Mouse (Mus musculus) lung, embryonic 15.5 days (tissue): ENCODE measurements around the gene Gm21985. TPM values are rescaled to one million over a fixed set of nuclear protein-coding genes. Genes with fewer than 3 reads are reported as not detected.

Source experiments
- ATAC-seq: fragments of 200-750 bp; cut with Nextera tagmentation; 2 replicates; pipeline ENCODE4 v1.8.0; 2017; ENCODE audit warnings: moderate number of reproducible peaks, borderline replicate concordance; ENCODE audit not compliant: low FRiP score, low TSS enrichment; ENCODE audit errors: extremely low read depth
- H3K27ac ChIP-seq: fragments of 300-500 bp; sonication (generic); 2 replicates; pipeline ENCODE4 v1.5.1; 2015; ENCODE audit warnings: moderate library complexity, mild to moderate bottlenecking, inconsistent platforms
- H3K27me3 ChIP-seq: fragments of 300-500 bp; sonication (generic); 2 replicates; pipeline ENCODE4 v1.6.1; 2015; ENCODE audit warnings: inconsistent platforms
- H3K36me3 ChIP-seq: fragments of 300-500 bp; sonication (generic); 2 replicates; pipeline ENCODE4 v1.6.1; 2015; ENCODE audit warnings: inconsistent platforms
- H3K4me1 ChIP-seq: fragments of 300-500 bp; sonication (generic); 2 replicates; pipeline ENCODE4 v1.6.1; 2015; ENCODE audit warnings: inconsistent platforms
- H3K4me2 ChIP-seq: fragments of 300-500 bp; sonication (generic); 2 replicates; pipeline ENCODE4 v1.6.1; 2015; ENCODE audit warnings: inconsistent platforms, mild to moderate bottlenecking, moderate library complexity
- H3K4me3 ChIP-seq: fragments of 300-500 bp; sonication (generic); 2 replicates; pipeline ENCODE4 v1.5.1; 2015; ENCODE audit warnings: mild to moderate bottlenecking, inconsistent platforms
- H3K9ac ChIP-seq: fragments of 300-500 bp; sonication (generic); 2 replicates; pipeline ENCODE4 v1.6.1; 2015; ENCODE audit warnings: inconsistent platforms
- H3K9me3 ChIP-seq: fragments of 300-500 bp; sonication (generic); 2 replicates; pipeline ENCODE4 v1.6.1; 2016; ENCODE audit warnings: inconsistent platforms
- WGBS: fragments of 180-500 bp; shearing (Covaris S2); methylation state at CpG from one replicate; pipeline ENCODE4 v1.1.7; 2015; 5-methylcytosine and 5-hydroxymethylcytosine counted together
- polyA plus RNA-seq: library from polyadenylated mRNA; unstranded; fragments of >200 nt; fragmentation: Nextera tagmentation; extraction: Ambion mirVana; gene quantifications from 2 replicates; pipeline ENCODE4 v1.2.1, GENCODE M21; 2015

Gm21985 gene
- polyA plus RNA-seq, 1 experiment from 2014 or later, result not detected

- Histone ChIP-seq H3K9ac (no peak overlapping the region), H3K36me3 (no peaks in the 10 kb centered on the region), H3K27me3 (no peaks in the 10 kb centered on the region), H3K27ac (no peak overlapping the region), H3K4me1 (no peaks in the 10 kb centered on the region), H3K4me3 (no peak overlapping the region), H3K4me2 (no peak overlapping the region), H3K9me3 (no peaks in the 10 kb centered on the region)
- ATAC-seq, result no peak
- WGBS, result 77% methylated on average over 3 of the region's 3 CpGs
These were observed 30.1 kb downstream of the Gm21985 start for GRCm38 (mm10) chr2:112296211-112296610.

DNA sequence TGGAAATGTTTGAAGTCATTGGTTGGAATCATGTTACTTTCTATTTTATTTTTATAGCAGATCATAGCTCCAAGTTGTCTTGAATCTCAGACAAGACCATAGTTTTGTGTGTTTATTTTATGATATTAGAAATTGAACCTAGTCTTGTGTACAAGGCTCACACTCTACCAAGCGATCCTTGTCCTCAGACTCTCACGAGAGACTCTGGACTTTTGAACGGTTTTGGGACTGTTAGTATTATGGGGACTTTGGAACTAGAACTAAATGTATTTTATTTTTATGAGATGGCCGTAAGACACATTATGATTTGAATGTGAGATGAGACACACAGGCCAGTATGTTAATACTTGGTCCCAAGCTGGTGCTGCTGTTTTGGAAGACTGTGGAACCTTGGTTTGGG, 32.1 kb downstream of the Gm21985 start:
- 85% methylated on average over 4 of the region's 4 CpGs for WGBS
- no peak for ATAC-seq
- no peaks in the 10 kb centered on the region for H3K36me3 ChIP-seq
- no peak overlapping the region for H3K9ac ChIP-seq
- no peaks in the 10 kb centered on the region for H3K27me3 ChIP-seq
- no peak overlapping the region for H3K27ac ChIP-seq
- H3K4me1 ChIP-seq, result no peaks in the 10 kb centered on the region
- no peaks in the 10 kb centered on the region for H3K9me3 ChIP-seq
- H3K4me3 ChIP-seq, result no peak overlapping the region
- no peak overlapping the region for H3K4me2 ChIP-seq

DNA sequence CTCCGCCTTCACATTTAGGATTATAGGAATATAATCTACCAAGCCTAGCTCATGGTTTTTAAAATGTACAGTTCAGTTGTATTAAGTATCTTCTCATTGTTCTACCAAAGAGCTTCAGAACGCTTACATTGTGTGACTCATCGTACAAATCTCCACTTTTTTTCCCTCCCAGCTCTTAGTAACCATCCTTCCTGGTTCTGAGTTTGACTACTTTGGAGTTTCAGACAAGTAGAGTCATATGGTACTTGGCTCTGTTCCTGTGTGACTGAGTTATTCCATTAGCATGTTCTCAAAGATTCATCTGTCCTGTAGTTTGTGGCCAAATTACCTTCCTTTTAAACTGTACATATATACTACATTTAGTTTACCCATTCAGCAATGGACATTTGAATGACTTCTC, 42.6 kb downstream of the Gm21985 start:
- Histone ChIP-seq H3K4me3 (no peak overlapping the region), H3K36me3 (no peaks in the 10 kb centered on the region), H3K9ac (no peak overlapping the region), H3K27me3 (no peaks in the 10 kb centered on the region), H3K4me1 (0 out of 2 replicates have a peak, but pooled peaks cover 6% of the 10 kb centered on the region), H3K9me3 (no peaks in the 10 kb centered on the region), H3K27ac (no peak overlapping the region), H3K4me2 (no peak overlapping the region)
- WGBS, result 79% methylated on average over 3 of the region's 3 CpGs
- no peak for ATAC-seq

- Histone ChIP-seq H3K36me3 (no peaks in the 10 kb centered on the region), H3K4me3 (no peak overlapping the region), H3K9ac (no peak overlapping the region), H3K4me2 (no peak overlapping the region), H3K4me1 (0 out of 2 replicates have a peak, but pooled peaks cover 6% of the 10 kb centered on the region), H3K9me3 (no peaks in the 10 kb centered on the region), H3K27me3 (no peaks in the 10 kb centered on the region), H3K27ac (no peak overlapping the region)
- 42% methylated on average over 10 of the region's 10 CpGs for WGBS
- no peak for ATAC-seq
These were observed 43.1 kb downstream of the Gm21985 start for GRCm38 (mm10) chr2:112309161-112309600.

DNA sequence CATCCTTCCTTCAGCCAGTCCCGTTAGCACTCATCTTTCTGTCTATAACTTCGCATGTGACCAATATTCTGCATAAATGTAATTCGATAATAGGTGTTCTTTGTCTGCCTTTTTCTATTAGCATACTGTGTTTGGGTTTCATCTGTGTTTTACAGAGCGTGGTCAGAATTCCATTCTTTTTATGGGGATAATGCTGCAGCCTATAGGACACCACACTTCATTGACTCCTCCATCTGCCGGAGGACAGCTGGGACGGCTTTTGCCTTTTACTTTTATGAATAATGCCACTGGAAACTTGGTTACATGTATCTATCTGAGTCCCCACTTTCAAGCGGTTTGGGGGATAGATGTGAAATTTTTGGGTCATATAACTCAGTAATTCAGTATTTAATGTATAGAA, 49.5 kb downstream of the Gm21985 start:
- WGBS, result 86% methylated on average over 7 of the region's 7 CpGs
- ATAC-seq, result no peak
- no peak overlapping the region for H3K4me2 ChIP-seq
- no peak overlapping the region for H3K27ac ChIP-seq
- no peaks in the 10 kb centered on the region for H3K27me3 ChIP-seq
- H3K4me3 ChIP-seq, result no peak overlapping the region
- H3K9ac ChIP-seq, result no peak overlapping the region
- no peaks in the 10 kb centered on the region for H3K4me1 ChIP-seq
- no peaks in the 10 kb centered on the region for H3K9me3 ChIP-seq
- H3K36me3 ChIP-seq, result no peaks in the 10 kb centered on the region

DNA sequence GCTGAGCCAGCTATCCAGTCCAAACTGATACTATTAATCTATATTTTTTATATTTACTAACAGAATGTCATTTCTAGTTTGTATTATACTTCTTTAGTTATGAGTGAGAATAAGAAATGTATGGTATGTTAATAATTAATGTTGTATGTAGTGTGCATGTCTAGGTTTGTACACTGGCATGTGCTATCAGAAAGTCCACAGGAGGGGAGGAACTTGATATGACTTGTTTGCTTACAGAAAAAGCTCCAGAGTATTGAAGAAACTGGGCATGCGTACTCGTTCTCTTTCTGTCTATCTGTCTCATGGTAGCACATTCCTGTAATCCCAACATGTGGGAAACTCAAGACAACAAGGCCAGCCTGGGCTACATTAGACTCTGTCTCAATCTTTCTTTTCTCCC, 52.1 kb downstream of the Gm21985 start:
- H3K9ac ChIP-seq, result no peak overlapping the region
- no peak overlapping the region for H3K27ac ChIP-seq
- ATAC-seq, result no peak
- H3K4me2 ChIP-seq, result no peak overlapping the region
- 82% methylated on average over 2 of the region's 2 CpGs for WGBS
- H3K27me3 ChIP-seq, result no peaks in the 10 kb centered on the region
- no peaks in the 10 kb centered on the region for H3K4me1 ChIP-seq
- H3K36me3 ChIP-seq, result no peaks in the 10 kb centered on the region
- no peaks in the 10 kb centered on the region for H3K9me3 ChIP-seq
- H3K4me3 ChIP-seq, result no peak overlapping the region

DNA sequence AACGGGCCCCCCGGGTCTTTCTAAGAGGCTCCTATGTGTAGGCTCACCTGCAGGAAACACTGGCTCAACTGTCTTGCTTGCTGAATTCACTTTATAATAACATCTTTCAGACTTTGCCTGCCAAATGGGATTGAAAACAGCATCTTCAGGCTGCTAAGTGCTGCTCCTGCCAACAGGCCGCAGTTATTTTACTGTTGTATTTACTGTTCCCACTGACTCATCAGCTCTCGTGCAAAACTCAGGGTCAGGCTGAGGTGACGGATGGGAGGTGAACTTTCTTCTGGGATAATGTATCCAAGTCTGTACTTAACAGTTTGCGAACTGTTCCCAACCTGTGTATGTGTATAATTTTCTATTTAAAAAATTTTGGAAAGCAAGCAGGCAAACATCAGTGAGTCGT, 52.8 kb downstream of the Gm21985 start:
- ATAC-seq, result no peak

DNA sequence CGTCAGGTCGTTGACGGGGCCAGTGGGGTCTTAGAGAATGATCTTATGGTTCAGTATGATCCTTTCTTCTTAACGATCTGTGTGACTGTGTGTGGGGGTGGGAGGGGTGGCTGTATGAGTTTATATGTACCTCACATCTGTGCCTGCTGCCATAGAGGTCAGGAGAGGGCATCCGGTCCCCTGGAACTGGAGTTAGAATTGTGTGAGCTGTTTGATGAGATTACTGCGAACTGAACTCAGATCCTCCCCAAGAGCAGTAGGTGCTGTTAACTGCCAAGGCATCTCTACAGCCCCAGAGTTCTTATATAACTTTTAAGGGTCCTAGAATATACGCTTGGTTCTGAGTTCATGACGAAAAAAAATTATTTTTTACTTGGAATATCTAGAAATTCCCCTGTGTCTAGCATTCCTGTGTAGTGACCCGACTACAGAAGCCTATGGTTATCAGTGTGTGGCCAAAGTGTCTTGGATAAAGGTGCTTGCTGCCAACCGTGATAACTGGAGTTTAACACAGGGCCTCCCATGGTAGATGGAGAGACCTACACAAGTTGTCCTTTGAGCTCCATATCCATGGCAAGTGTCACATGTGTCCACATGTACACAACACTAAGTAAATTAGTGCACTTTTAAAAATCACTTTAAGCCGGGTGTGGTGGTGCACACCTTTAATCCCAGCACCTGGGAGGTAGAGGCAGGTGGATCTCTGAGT, 62.1 kb downstream of the Gm21985 start:
- Histone ChIP-seq H3K4me3 (no peak overlapping the region), H3K27me3 (no peaks in the 10 kb centered on the region), H3K9ac (no peak overlapping the region), H3K27ac (no peak overlapping the region), H3K36me3 (no peaks in the 10 kb centered on the region), H3K9me3 (no peaks in the 10 kb centered on the region), H3K4me1 (no peaks in the 10 kb centered on the region), H3K4me2 (no peak overlapping the region)
- no peak for ATAC-seq
- WGBS, result 83% methylated on average over 11 of the region's 11 CpGs

More for the DNA sequence above, 52.8 kb downstream of the Gm21985 start:
- Histone ChIP-seq H3K9me3 (no peaks in the 10 kb centered on the region), H3K4me3 (no peak overlapping the region), H3K4me1 (no peaks in the 10 kb centered on the region), H3K9ac (no peak overlapping the region), H3K36me3 (no peaks in the 10 kb centered on the region), H3K4me2 (no peak overlapping the region), H3K27ac (no peak overlapping the region), H3K27me3 (no peaks in the 10 kb centered on the region)
- WGBS, result 71% methylated on average over 7 of the region's 7 CpGs

DNA sequence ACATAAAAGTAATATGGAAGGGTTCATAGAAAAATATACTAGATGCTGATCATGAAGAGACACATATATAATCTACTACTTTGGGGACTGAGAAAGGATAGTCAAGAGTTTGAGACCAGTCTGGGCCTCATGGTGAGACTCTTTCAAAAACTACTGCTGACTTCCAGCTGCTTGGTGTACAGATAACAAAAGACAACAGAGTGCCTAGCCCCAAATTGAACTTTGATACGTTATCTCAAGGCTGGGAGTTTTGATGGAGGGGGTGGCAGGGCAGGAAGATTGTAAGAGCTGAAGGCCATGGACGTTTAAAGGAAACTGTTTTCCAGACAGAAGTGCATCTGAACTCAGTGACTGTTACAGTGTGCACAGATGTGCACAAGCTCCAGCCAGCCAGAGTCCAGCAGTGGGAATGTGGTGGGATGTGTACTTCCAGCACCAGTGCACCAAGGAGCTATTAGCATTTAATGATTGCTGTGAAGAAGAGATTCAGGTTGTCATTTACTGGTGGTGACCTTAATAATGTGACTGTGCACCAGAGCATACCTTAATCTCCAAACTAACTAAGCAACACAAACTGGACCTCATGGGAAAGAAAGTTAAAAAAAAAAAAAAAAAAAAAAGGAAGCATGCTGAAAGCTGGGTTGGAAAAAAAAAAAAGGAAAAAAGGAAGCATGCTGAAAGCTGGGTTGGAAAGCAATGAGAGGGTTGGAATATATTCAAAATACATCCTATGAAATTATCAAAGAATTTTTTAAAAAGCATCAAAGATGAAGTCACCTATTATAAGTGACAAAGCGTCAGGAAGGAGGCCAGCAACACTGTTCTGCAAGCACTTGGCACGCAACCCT, 66.2 kb downstream of the Gm21985 start:
- WGBS, result 40% methylated on average over 4 of the region's 4 CpGs
- no peak overlapping the region for H3K9ac ChIP-seq
- H3K27ac ChIP-seq, result no peak overlapping the region
- no peak for ATAC-seq
- H3K4me3 ChIP-seq, result no peak overlapping the region
- no peak overlapping the region for H3K4me2 ChIP-seq
- H3K27me3 ChIP-seq, result no peaks in the 10 kb centered on the region
- no peaks in the 10 kb centered on the region for H3K9me3 ChIP-seq
- no peaks in the 10 kb centered on the region for H3K4me1 ChIP-seq
- H3K36me3 ChIP-seq, result 0 out of 2 replicates have a peak, but pooled peaks cover 7% of the 10 kb centered on the region

DNA sequence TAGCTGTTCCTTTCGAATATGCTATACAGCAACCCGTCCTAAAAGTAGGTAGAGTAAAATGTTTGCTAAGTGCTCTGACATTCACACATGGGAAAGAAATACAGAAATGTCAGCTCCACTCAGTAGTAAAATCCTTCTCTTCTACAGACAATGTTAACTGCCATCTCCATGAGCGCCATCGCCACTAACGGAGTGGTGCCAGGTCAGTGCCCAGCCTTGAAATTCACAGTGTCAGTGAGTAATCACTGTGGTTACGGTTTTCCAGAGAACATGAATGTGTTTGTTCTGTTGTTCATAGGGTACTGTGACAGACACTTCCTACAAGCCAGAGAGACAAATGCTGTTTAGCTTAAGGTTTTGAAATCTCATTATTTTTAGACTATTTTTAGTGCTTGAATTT, 71.1 kb downstream of the Gm21985 start:
- WGBS, result 89% methylated on average over 6 of the region's 6 CpGs
- no peak overlapping the region for H3K27ac ChIP-seq
- no peak overlapping the region for H3K4me3 ChIP-seq
- no peaks in the 10 kb centered on the region for H3K9me3 ChIP-seq
- H3K36me3 ChIP-seq, result peaks cover 22% of the 10 kb centered on the region; the same call in 1 of the 2 replicates
- H3K27me3 ChIP-seq, result no peaks in the 10 kb centered on the region
- H3K4me2 ChIP-seq, result no peak overlapping the region
- H3K9ac ChIP-seq, result no peak overlapping the region
- no peaks in the 10 kb centered on the region for H3K4me1 ChIP-seq
- no peak for ATAC-seq

DNA sequence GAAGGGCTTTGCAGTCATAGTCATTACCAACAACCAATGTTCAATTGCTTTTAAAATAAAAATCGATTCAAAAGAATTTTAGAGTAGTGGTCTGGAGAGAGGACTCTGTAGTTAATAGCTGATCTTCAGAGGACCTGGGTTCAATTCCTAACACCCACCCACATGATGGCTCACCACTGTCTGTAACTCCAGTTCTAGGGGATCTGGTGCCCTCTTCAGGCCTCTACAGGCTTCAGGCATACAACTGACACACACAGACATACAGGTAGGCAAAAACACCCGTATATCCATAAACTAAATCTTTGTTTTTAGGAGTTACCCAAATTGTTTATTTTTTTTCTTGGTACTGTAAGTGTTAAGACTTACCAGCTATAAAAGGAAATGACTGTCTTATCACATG, 73.6 kb downstream of the Gm21985 start:
- Histone ChIP-seq H3K4me3 (no peak overlapping the region), H3K36me3 (peaks cover 22% of the 10 kb centered on the region; the same call in 1 of the 2 replicates), H3K27ac (no peak overlapping the region), H3K9ac (no peak overlapping the region), H3K27me3 (no peaks in the 10 kb centered on the region), H3K4me2 (no peak overlapping the region), H3K9me3 (no peaks in the 10 kb centered on the region), H3K4me1 (no peaks in the 10 kb centered on the region)
- WGBS, result 72% methylated on average over 2 of the region's 2 CpGs
- ATAC-seq, result no peak

DNA sequence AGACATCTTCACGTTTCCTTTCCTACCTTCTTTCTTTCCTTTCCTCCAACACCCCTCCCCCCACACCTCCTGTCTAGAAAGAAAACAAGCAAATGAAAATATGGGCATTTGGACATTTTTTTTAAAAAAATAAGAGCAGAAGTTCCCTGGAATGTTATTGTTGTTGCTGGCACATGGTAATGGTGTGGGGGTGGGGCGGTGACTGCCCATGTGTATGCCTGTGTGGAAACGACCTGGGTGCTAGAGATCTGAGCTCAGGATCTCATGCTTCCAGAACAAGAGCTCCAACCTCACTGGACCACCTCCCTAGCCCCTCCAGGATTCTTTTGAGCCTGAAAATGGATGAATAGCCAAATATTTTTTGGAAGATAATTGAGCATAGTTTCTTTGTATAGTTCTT, 75.0 kb downstream of the Gm21985 start:
- no peak for ATAC-seq
- 73% methylated on average over 3 of the region's 3 CpGs for WGBS
- no peak overlapping the region for H3K9ac ChIP-seq
- no peak overlapping the region for H3K4me2 ChIP-seq
- H3K36me3 ChIP-seq, result peaks cover 18% of the 10 kb centered on the region; the same call in 1 of the 2 replicates
- H3K4me1 ChIP-seq, result no peaks in the 10 kb centered on the region
- H3K27ac ChIP-seq, result no peak overlapping the region
- H3K4me3 ChIP-seq, result no peak overlapping the region
- H3K9me3 ChIP-seq, result no peaks in the 10 kb centered on the region
- no peaks in the 10 kb centered on the region for H3K27me3 ChIP-seq
